Mouse (Mus musculus): Measurements from ENCODE around the gene Gm10097. TPM values are rescaled to one million over a fixed set of nuclear protein-coding genes. Genes with fewer than 3 reads are reported as not detected.
A peak's percentile ranks its signal among the peaks of the same experiment; 100 is the strongest.

Gene Gm10097
- polyA plus RNA-seq, 1 experiment from 2014 or later = 0.19 TPM

GRCm38 (mm10) chr10:5045213-5045612 lies 23.8 kb upstream of the Gm10097 start:
- Histone ChIP-seq H3K4me1 (ENCODE audit: control insufficient read depth, insufficient read depth, low read length) (no peaks in the 10 kb centered on the region), H3K9ac (ENCODE audit: low read depth, low read length) (no peak overlapping the region), H3K4me3 (ENCODE audit: low read depth, low read length) (no peak overlapping the region), H3K36me3 (ENCODE audit: control insufficient read depth, insufficient read depth, low read length) (peaks cover 43% of the 10 kb centered on the region), H3K27me3 (ENCODE audit: control insufficient read depth, insufficient read depth, low read depth, low read length) (no peaks in the 10 kb centered on the region), H3K27ac (ENCODE audit: low read length) (no peak overlapping the region), H3K9me3 (replicated peaks; ENCODE audit: control insufficient read depth, low read length, poor library complexity, severe bottlenecking) (no peaks in the 10 kb centered on the region), H3K4me2 (ENCODE audit: low read length) (no peak overlapping the region)
- WGBS = 77% methylated on average over 7 of the region's 7 CpGs
- ATAC-seq = no peak

GRCm38 (mm10) chr10:5045671-5046070 lies 23.3 kb upstream of the Gm10097 start:
- Histone ChIP-seq H3K4me3 (ENCODE audit: low read depth, low read length) (no peak overlapping the region), H3K4me1 (ENCODE audit: control insufficient read depth, insufficient read depth, low read length) (no peaks in the 10 kb centered on the region), H3K4me2 (ENCODE audit: low read length) (no peak overlapping the region), H3K36me3 (ENCODE audit: control insufficient read depth, insufficient read depth, low read length) (peaks cover 38% of the 10 kb centered on the region), H3K9ac (ENCODE audit: low read depth, low read length) (no peak overlapping the region), H3K27me3 (ENCODE audit: control insufficient read depth, insufficient read depth, low read depth, low read length) (no peaks in the 10 kb centered on the region), H3K9me3 (replicated peaks; ENCODE audit: control insufficient read depth, low read length, poor library complexity, severe bottlenecking) (no peaks in the 10 kb centered on the region), H3K27ac (ENCODE audit: low read length) (no peak overlapping the region)
- 92% methylated on average over 5 of the region's 5 CpGs for WGBS
- ATAC-seq = no peak

- H3K36me3 ChIP-seq (ENCODE audit: control insufficient read depth, insufficient read depth, low read length) = peaks cover 9% of the 10 kb centered on the region; the same call in 1 of the 2 replicates
- H3K4me2 ChIP-seq (ENCODE audit: low read length) = no peak overlapping the region
- H3K4me1 ChIP-seq (ENCODE audit: control insufficient read depth, insufficient read depth, low read length) = no peaks in the 10 kb centered on the region
- no peaks in the 10 kb centered on the region for H3K27me3 ChIP-seq (ENCODE audit: control insufficient read depth, insufficient read depth, low read depth, low read length)
- 36% methylated on average over 10 of the region's 10 CpGs for WGBS
- no peak overlapping the region for H3K27ac ChIP-seq (ENCODE audit: low read length)
- peak; percentile 25; the same call in 1 of the 2 replicates for ATAC-seq
- H3K4me3 ChIP-seq (ENCODE audit: low read depth, low read length) = no peak overlapping the region
- no peaks in the 10 kb centered on the region for H3K9me3 ChIP-seq (replicated peaks; ENCODE audit: control insufficient read depth, low read length, poor library complexity, severe bottlenecking)
- H3K9ac ChIP-seq (ENCODE audit: low read depth, low read length) = no peak overlapping the region
These were observed 12.7 kb upstream of the Gm10097 start for GRCm38 (mm10) chr10:5056243-5056735.

GRCm38 (mm10) chr10:5056940-5057339 lies 12.1 kb upstream of the Gm10097 start:
- Histone ChIP-seq H3K27me3 (ENCODE audit: control insufficient read depth, insufficient read depth, low read depth, low read length) (no peaks in the 10 kb centered on the region), H3K36me3 (ENCODE audit: control insufficient read depth, insufficient read depth, low read length) (peaks cover 9% of the 10 kb centered on the region; the same call in 1 of the 2 replicates), H3K4me3 (ENCODE audit: low read depth, low read length) (no peak overlapping the region), H3K9me3 (replicated peaks; ENCODE audit: control insufficient read depth, low read length, poor library complexity, severe bottlenecking) (no peaks in the 10 kb centered on the region), H3K27ac (ENCODE audit: low read length) (no peak overlapping the region), H3K9ac (ENCODE audit: low read depth, low read length) (no peak overlapping the region), H3K4me2 (ENCODE audit: low read length) (no peak overlapping the region), H3K4me1 (ENCODE audit: control insufficient read depth, insufficient read depth, low read length) (no peaks in the 10 kb centered on the region)
- ATAC-seq = no peak
- WGBS = 48% methylated on average over 3 of the region's 3 CpGs

GRCm38 (mm10) chr10:5057661-5058060 lies 11.3 kb upstream of the Gm10097 start:
- no peaks in the 10 kb centered on the region for H3K9me3 ChIP-seq (replicated peaks; ENCODE audit: control insufficient read depth, low read length, poor library complexity, severe bottlenecking)
- no peaks in the 10 kb centered on the region for H3K4me1 ChIP-seq (ENCODE audit: control insufficient read depth, insufficient read depth, low read length)
- no peak for ATAC-seq
- no peak overlapping the region for H3K9ac ChIP-seq (ENCODE audit: low read depth, low read length)
- no peak overlapping the region for H3K4me3 ChIP-seq (ENCODE audit: low read depth, low read length)
- H3K36me3 ChIP-seq (ENCODE audit: control insufficient read depth, insufficient read depth, low read length) = peaks cover 6% of the 10 kb centered on the region; the same call in 1 of the 2 replicates
- H3K4me2 ChIP-seq (ENCODE audit: low read length) = no peak overlapping the region
- 95% methylated on average over 15 of the region's 15 CpGs for WGBS
- H3K27ac ChIP-seq (ENCODE audit: low read length) = no peak overlapping the region
- no peaks in the 10 kb centered on the region for H3K27me3 ChIP-seq (ENCODE audit: control insufficient read depth, insufficient read depth, low read depth, low read length)

GRCm38 (mm10) chr10:5058876-5059275 lies 10.1 kb upstream of the Gm10097 start:
- peaks cover 6% of the 10 kb centered on the region; the same call in 1 of the 2 replicates for H3K36me3 ChIP-seq (ENCODE audit: control insufficient read depth, insufficient read depth, low read length)
- no peak overlapping the region for H3K4me2 ChIP-seq (ENCODE audit: low read length)
- H3K27ac ChIP-seq (ENCODE audit: low read length) = no peak overlapping the region
- H3K9ac ChIP-seq (ENCODE audit: low read depth, low read length) = no peak overlapping the region
- no peak overlapping the region for H3K4me3 ChIP-seq (ENCODE audit: low read depth, low read length)
- H3K4me1 ChIP-seq (ENCODE audit: control insufficient read depth, insufficient read depth, low read length) = no peaks in the 10 kb centered on the region
- no peaks in the 10 kb centered on the region for H3K9me3 ChIP-seq (replicated peaks; ENCODE audit: control insufficient read depth, low read length, poor library complexity, severe bottlenecking)
- WGBS = 92% methylated on average over 2 of the region's 2 CpGs
- no peak for ATAC-seq
- no peaks in the 10 kb centered on the region for H3K27me3 ChIP-seq (ENCODE audit: control insufficient read depth, insufficient read depth, low read depth, low read length)

- no peak for ATAC-seq
- WGBS = 83% methylated on average over 2 of the region's 2 CpGs
- H3K4me2 ChIP-seq (ENCODE audit: low read length) = no peak overlapping the region
- no peak overlapping the region for H3K27ac ChIP-seq (ENCODE audit: low read length)
- H3K4me3 ChIP-seq (ENCODE audit: low read depth, low read length) = no peak overlapping the region
- H3K27me3 ChIP-seq (ENCODE audit: control insufficient read depth, insufficient read depth, low read depth, low read length) = no peaks in the 10 kb centered on the region
- H3K4me1 ChIP-seq (ENCODE audit: control insufficient read depth, insufficient read depth, low read length) = no peaks in the 10 kb centered on the region
- no peak overlapping the region for H3K9ac ChIP-seq (ENCODE audit: low read depth, low read length)
- H3K9me3 ChIP-seq (replicated peaks; ENCODE audit: control insufficient read depth, low read length, poor library complexity, severe bottlenecking) = no peaks in the 10 kb centered on the region
- peaks cover 6% of the 10 kb centered on the region; the same call in 1 of the 2 replicates for H3K36me3 ChIP-seq (ENCODE audit: control insufficient read depth, insufficient read depth, low read length)
These were observed 9.0 kb upstream of the Gm10097 start for GRCm38 (mm10) chr10:5059983-5060382.

GRCm38 (mm10) chr10:5067113-5067512 lies 1.9 kb upstream of the Gm10097 start:
- Histone ChIP-seq H3K9me3 (replicated peaks; ENCODE audit: control insufficient read depth, low read length, poor library complexity, severe bottlenecking) (no peaks in the 10 kb centered on the region), H3K4me2 (ENCODE audit: low read length) (no peak overlapping the region), H3K36me3 (ENCODE audit: control insufficient read depth, insufficient read depth, low read length) (peaks cover 4% of the 10 kb centered on the region; the same call in 1 of the 2 replicates), H3K4me3 (ENCODE audit: low read depth, low read length) (no peak overlapping the region), H3K4me1 (ENCODE audit: control insufficient read depth, insufficient read depth, low read length) (no peaks in the 10 kb centered on the region), H3K27ac (ENCODE audit: low read length) (no peak overlapping the region), H3K9ac (ENCODE audit: low read depth, low read length) (no peak overlapping the region), H3K27me3 (ENCODE audit: control insufficient read depth, insufficient read depth, low read depth, low read length) (no peaks in the 10 kb centered on the region)
- WGBS = 89% methylated on average over 3 of the region's 3 CpGs
- no peak for ATAC-seq

GRCm38 (mm10) chr10:5070168-5070940 lies 1.4 kb downstream of the Gm10097 start:
- Histone ChIP-seq H3K4me3 (ENCODE audit: low read depth, low read length) (no peak overlapping the region), H3K9me3 (replicated peaks; ENCODE audit: control insufficient read depth, low read length, poor library complexity, severe bottlenecking) (no peaks in the 10 kb centered on the region), H3K27ac (ENCODE audit: low read length) (no peak overlapping the region), H3K9ac (ENCODE audit: low read depth, low read length) (no peak overlapping the region), H3K27me3 (ENCODE audit: control insufficient read depth, insufficient read depth, low read depth, low read length) (no peaks in the 10 kb centered on the region), H3K4me1 (ENCODE audit: control insufficient read depth, insufficient read depth, low read length) (no peaks in the 10 kb centered on the region), H3K36me3 (ENCODE audit: control insufficient read depth, insufficient read depth, low read length) (peaks cover 9% of the 10 kb centered on the region), H3K4me2 (ENCODE audit: low read length) (no peak overlapping the region)
- 86% methylated on average over 11 of the region's 11 CpGs for WGBS
- ATAC-seq = no peak

Measured in midbrain, embryonic 16.5 days (tissue).